Mouse (Mus musculus): Measurements from ENCODE around the gene Ehmt2.

DNA sequence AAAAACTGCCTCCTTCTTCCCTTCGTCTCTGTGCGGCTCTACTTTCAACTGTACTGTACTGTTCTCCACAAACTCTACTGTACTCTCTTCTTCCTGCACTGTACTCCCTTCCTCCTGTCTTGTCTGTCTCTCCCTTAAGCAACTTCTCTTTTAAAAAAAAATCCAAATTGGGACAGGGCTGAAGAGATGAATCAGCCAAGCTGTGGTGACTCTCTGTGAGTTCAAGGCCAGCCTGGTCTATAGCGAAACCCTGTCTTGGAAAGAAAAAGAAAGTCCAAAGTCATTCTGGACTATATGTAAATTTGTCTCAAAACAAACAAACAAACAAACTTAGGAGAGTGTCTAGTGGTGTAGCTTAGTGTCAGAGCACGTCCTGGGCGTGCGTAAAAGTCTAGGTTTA is 23.9 kb upstream of the Ehmt2 start:
- TF ChIP-seq CTCF (IDR thresholded peaks at IDR 0.05; ENCODE audit: low read depth): no peak
- no peak for TF ChIP-seq EP300 (IDR thresholded peaks at IDR 0.05; ENCODE audit: low read depth)

Data from liver, embryonic 14.5 days (tissue).